Mouse (Mus musculus) common myeloid progenitor, adult 5-6 weeks (primary cell): ENCODE results near the gene Dscam. TPM values are rescaled to one million over a fixed set of nuclear protein-coding genes. Genes with fewer than 3 reads are reported as not detected.

ENCODE experiments used
- ATAC-seq: replicated peaks from 2 replicates; pipeline ENCODE4 v1.8.0; 2016; ENCODE audit warnings: low read depth, mild to moderate bottlenecking, moderate TSS enrichment, inconsistent platforms; ENCODE audit not compliant: poor library complexity, severe bottlenecking
- total RNA-seq: library from RNA; stranded (forward); fragments of 200-1000, 187-1606 nt; gene quantifications from 2 replicates; pipeline ENCODE4 v1.2.3, GENCODE M21; 2017

Dscam gene
- total RNA-seq, 1 experiment from 2014 or later: 0.41 TPM

DNA sequence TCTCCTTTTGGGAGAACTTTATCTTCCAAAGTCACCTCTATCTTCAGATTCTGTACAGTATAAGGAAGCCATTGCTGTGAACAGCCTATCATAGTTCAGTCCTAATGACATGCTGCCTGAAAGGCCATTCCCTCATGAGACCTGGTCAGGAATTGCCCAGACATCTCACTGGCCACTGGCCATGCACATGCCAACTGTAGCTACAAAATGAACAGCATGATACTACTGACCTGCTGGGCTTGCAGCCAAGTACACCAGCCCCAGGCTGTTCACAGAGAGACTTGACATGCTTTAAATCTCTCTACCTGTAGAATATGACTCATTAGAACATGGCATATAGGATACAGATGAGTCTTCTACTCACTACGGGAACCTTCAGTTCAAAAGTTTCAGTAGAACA lies 364.3 kb downstream of the Dscam start:
- no peak for ATAC-seq

- no peak for ATAC-seq
Measured at GRCm38 (mm10) chr16:96802636-96803035, 367.9 kb downstream of the Dscam start.

- ATAC-seq: no peak
Measured at GRCm38 (mm10) chr16:96801650-96802237, 368.8 kb downstream of the Dscam start.

DNA sequence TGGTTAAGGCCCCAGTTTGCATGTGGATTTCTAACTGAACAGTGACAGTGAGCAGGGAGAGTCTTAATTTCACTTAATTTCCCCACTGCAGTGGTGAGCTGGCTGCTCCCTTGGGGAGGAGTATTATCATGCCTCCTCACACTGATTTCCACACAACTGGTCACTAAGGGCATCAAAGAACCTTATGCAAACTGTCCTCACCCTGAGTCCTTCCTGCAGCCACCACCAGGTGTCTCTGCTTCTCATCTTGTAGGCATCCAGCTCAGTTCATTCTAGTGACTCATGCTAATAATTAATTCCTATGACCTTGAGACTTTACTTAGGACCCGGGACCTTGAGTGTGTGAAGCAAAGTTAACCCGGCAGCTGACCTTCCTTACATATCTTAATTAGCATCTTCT lies 375.1 kb downstream of the Dscam start:
- peak; percentile 66 for ATAC-seq

GRCm38 (mm10) chr16:96791307-96791706 lies 379.2 kb downstream of the Dscam start:
- no peak for ATAC-seq

DNA sequence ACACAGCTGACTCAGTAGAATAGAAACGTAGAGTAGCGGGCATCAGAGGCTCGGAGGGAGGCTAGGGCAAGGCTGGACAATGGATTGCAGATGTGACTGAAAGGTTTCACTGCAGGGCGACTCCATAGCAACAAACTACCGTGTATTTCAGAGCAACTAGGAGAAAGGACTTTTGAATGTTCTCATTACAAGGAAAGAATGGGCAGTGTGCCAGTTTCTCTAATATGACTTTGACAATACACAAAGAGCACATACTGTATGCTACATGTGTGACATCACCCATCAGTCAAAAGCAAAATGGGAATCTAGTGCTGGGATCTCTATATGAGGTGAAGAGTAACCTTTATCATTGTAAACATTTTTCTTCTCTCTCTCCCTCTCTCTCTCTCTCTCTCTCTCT lies 382.3 kb downstream of the Dscam start:
- no peak for ATAC-seq

- ATAC-seq: no peak
Measured at GRCm38 (mm10) chr16:96779021-96779420, 391.5 kb downstream of the Dscam start.

GRCm38 (mm10) chr16:96774245-96774644 lies 396.3 kb downstream of the Dscam start:
- no peak for ATAC-seq

- ATAC-seq: no peak
Measured at GRCm38 (mm10) chr16:96767985-96768384, 402.6 kb downstream of the Dscam start.

DNA sequence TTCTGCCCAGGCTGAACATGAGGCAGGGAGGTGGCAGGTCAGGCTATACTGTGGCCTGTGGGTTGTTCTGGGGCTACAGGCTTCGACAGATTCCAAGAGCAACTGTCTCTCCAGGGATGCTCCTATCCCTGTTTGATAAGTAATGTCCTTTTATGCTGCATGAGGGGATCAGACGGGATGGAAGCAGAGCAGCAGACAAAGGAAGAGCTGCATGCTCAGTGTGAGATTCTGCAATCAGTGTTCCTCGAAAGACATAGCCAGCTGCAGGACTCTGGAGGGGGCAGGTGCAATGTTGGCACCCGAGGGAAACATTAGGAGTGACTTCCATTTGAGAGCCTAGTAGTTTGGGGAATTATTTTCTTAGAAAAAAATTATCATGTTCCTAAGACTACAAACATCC lies 403.0 kb downstream of the Dscam start:
- no peak for ATAC-seq

- ATAC-seq: peak; percentile 63
Measured at GRCm38 (mm10) chr16:96761225-96761624, 409.3 kb downstream of the Dscam start.

DNA sequence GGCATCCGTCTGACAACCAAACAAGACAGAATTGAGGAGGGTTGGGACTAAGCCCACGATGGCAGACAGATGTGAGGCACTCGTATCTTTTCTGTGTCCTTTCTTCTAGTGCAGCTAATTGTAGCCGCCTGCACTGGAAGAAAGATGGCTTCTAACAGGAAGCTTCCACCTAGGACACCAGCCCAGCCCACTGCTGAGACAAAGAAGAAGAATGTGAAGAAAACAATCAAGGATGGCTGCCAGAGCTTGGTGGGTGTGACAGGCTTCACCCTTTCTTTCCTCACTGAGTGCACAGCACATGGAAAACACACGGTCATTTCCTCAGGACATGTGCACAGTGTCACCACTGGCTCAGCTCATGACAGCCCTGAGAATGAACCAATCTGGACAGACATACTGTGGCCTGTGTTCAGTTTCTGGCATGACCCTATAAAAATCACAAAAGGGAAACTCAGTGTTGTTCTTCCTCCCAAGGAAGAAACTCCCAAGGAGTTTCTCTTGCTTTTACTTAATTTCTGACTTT lies 411.4 kb downstream of the Dscam start:
- no peak for ATAC-seq

DNA sequence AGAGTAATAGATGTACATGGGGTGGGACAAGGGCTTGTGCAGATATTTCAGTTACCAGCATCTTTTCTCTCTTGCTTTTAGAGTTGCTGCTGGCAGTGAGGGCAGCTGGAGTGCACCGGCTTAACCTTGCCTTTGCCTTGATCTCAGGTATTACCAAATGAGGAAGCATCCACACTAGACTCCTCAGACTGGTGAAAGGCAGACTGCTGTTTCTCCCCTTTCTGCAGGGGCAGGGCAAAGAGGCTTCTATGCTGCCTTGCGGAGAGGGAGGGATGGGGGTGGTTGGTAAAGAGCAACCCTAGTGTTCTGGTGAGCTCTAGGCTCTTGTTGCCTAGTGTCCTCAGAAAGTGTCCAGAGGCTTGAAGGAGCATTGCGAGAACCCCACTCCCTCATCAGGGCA lies 412.2 kb downstream of the Dscam start:
- ATAC-seq: no peak

DNA sequence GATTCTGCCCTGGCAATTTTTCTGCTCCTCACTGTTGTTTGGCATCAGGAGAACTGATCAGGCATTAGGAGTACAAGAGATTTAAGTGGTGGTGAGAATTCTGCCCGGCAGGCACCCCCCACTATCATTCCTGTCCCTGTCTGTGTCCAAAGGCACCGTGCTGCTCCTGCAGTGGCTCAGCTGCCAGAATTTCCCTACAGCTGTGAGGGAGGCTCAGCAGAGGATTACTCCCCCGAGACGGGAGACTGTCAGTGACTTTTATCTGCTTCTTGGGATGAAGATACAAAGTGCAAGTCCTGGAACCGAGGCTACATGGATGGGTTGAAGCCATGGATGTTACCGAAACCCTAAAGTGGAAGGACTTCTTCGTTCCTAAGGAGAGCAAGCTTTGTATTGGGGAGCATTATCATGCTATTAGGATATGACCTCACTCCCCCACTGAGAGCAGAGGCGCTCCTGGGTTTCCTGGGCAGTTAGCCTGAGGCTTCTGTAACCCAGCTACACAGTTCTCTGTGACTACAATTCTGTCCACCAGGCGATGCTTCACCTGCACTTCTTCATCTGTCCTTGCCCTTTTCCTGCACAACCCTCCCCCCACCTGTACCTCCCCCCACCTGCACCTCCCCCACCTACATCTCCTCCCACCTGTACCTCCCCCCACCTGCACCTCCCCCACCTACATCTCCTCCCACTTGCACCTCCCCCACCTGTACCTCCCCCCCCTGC lies 412.8 kb downstream of the Dscam start:
- no peak for ATAC-seq

DNA sequence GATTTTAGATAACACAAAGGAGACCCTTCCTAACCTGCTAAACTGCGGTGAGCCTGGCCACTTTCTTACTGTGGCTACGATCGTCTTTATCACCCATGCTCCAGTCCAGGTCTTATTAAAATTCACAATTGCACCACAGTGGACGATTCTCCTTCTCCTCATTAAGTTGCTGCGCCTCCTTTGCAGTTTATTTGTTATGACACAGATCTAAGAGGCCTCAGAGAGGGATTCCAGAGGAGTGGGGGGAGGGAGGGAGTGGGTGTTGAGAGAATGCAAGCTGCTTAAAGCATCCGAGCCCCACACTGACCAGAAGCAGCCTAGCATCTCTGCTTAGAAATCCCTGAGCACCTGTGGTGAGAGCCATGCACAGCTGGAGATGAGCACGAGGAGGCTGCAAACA lies 413.6 kb downstream of the Dscam start:
- no peak for ATAC-seq

DNA sequence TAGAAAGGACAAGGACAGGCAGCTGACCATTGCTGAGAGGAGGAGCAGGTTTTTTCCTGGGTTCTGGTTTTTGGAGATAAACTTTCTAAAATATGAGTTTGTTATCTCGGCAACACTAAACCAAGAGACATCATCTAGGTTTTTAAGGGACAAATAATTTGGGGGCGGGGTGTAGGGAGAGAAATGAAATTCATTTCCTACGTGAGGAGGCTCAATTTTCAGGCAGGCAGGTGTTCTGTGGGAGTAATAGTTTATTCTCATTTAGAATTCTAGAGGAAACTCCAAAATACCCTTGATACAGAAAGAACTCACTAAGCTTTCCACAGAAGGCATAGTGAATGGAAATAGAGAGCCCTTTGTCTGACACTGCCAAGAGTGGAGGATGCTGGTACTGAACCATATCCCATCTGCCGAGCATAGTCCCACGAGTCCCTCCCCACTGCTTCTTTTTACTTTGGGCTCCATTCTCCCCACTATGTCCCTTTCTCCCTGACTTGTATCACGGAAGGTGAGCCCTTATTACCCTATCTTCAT lies 415.5 kb downstream of the Dscam start:
- ATAC-seq: no peak

- no peak for ATAC-seq
Measured at GRCm38 (mm10) chr16:96754381-96754780, 416.2 kb downstream of the Dscam start.

GRCm38 (mm10) chr16:96753781-96754173 lies 416.8 kb downstream of the Dscam start:
- no peak for ATAC-seq

- ATAC-seq: no peak
Measured at GRCm38 (mm10) chr16:96753164-96753780, 417.3 kb downstream of the Dscam start.

- ATAC-seq: no peak
Measured at GRCm38 (mm10) chr16:96742475-96743255, 427.9 kb downstream of the Dscam start.
